Mouse (Mus musculus) cerebellum, adult 2 months (tissue): ENCODE data around the gene Myh9.
"Not testable (repeated sequence)": the region's sequence is repeated elsewhere in the genome, so short reads cannot be mapped to it uniquely, and the experiment has no call there.

Source experiments
- CTCF ChIP-seq: fragments of 200-500 bp; IDR thresholded peaks from 2 replicates; pipeline ENCODE4 v1.5.1; 2011; ENCODE audit warnings: low read depth, mild to moderate bottlenecking, control low read depth, low read length, moderate library complexity, borderline replicate concordance; ENCODE audit not compliant: insufficient read depth
- POLR2A ChIP-seq: fragments of 200-500 bp; IDR thresholded peaks from 2 replicates; pipeline ENCODE4 v1.6.1; 2011; ENCODE audit warnings: low read length, control low read depth, borderline replicate concordance; ENCODE audit not compliant: insufficient read depth

DNA sequence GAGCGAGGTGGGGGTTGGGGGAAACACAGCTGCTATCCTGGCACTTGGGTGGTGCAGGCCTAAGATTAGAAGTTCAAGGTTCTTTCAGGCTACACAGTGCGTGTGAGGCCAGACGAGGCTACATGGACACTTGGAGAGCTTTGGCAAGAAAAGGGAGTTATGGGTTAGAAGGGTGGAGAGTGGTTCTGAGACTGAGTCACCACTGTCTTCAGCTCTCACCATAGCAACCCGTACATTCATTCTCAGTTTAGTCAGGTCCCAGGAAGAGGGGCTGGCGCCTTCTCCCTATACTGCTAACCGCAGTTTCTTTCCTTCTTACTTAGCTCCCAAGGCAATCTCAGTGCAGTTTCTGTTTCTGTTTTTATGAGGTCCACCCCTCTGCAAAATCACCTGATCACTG is 100.4 kb downstream of the Myh9 start:
- not testable (repeated sequence) for TF ChIP-seq CTCF, POLR2A
